Mouse (Mus musculus) heart, postnatal 4 days (tissue): ENCODE data around the gene Bnc2. TPM values are rescaled to one million over a fixed set of nuclear protein-coding genes. Genes with fewer than 3 reads are reported as not detected.

Source experiments
- DNase-seq: peaks from one replicate; pipeline ENCODE4 v3.0.0; 2021
- total RNA-seq, 2 experiments: library from RNA; stranded (reverse); gene quantifications; 2 replicates each; pipeline ENCODE4 v1.2.3; 2021

The Bnc2 gene
- total RNA-seq, 2 experiments from 2014 or later = 3.0 to 3.4 TPM

DNA sequence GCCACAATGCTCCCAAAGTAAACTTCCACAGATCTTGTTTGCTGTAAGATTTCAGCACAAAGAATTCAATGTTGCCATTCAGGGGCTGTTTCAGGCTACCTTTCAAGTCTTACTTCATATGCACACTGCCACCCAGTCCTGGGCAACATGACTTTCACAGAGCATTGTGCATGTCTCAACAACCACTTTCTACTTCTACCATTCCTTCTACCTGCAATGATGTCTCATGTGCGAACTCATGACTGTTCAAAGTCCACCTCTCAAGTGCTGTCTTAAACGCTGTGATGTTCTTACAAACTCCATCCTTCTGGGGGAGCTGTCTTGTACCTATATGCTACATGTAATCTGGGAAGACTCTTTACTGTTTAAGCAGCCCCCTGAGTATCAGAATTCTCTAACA is 363.7 kb downstream of the Bnc2 start:
- DNase-seq = no peak

DNA sequence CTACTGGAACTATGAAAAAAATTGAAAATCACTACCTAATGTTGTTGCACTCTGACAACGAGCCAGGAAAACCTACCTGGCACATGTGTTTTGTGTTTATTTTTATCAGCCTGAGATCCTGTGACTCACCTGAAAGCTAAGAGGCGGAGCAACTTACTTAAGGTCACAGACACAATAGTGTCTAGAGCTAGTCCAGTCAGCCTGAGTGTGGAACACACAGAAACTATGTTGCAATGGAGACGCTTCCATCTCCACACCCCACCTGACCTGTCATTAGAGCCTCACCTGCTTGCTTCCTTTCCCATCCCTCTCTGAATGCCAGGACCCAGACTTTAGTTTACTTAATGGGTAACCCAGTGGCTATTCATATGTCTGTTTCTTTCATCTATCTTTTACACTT is 364.2 kb downstream of the Bnc2 start:
- DNase-seq = no peak

DNA sequence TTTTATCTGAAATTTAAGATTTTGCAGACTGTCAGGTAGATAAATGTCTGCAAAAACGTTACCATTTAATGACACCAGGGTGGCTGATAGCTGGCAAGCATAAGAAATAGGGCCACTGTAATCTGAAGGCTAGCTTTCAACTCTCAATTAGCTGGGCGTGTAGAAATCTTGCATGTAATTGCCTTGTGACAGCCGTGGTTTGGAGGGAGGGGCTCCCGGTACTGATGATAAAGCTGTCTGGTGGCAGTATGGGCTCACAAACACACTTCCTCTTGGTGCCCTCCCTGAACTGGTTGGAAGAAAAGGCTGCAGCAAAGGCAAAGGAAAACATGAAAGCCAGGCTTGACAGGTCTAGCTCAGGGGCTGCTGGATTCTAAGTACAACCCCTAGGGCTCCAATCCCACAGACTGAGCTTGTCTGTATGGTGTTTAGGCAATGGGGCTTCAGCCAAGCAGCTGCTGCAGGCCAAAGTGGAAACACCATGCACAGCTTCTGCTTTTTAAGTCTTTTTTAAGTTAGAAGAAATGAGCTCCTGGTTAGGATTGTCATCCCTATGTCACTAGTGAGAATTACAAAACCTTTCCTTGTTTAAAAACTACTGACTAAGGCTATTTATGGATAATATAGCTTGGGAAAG is 366.7 kb downstream of the Bnc2 start:
- no peak for DNase-seq

DNA sequence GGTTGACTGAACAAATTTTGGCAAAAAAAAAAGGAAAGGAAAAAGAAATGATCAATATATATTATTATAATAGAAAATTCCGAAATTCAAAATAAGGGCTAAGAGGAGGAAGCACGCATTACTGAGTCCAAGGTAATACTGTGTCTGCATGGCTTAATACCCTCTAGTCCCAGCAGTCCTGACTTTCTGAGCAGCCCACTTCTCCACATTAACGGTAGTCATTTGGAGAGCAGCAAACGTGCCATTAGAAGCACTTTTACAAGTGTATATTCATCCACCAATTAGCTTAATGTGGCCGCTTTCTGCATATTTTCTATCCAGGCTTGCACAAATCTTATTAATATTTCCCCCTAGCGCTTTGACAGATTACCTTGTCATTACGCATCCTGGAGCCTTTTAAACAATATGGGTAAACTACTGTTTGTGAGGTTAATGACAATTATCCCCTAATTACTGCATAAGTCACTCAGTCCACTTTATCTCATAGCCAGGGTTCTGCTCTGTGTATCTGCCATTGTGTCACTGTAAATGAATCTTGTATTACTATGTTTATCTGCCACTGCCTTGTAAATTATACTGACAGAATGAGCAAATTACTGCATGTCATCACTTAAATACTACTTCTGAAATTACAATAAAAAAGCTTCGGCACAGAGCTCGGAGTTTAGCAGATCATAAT is 368.0 kb downstream of the Bnc2 start:
- DNase-seq = no peak

DNA sequence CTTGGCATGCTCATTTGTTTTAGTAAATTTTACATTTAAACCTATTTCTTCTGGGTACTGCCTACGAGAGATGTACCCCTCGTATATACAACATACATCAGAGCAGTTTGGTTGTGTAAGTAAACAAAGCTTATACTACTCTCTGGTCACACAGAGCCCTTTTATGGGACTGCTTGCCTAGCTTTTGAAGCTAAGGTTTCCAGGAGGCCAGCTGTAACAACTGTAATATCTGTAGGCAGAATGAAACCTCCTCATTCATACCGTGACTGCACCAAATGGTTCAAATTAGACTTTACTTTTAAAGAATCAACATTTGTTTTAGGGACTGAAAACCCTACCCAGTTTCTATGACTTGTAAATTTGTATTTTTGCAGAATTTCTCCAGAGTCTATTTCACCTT is 372.1 kb downstream of the Bnc2 start:
- DNase-seq = no peak

DNA sequence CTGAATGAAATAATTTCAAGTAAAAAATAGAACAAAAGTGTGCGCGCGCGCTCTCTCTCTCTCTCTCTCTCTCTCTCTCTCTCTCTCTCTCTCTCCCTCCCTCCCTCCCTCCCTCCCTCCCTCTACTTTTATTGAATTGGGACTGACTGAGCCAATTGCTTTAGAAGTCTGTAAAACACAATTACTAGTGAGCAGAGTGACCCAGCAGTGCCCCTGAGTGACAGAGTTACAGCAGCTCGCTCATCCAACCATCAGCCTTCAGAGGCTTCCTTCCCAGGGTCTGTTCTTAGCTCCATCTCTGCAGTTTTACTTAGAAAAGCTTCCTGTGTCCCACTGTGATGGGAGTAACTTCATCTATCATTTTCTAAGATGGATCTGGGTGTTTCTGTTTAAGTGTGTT is 389.9 kb downstream of the Bnc2 start:
- DNase-seq = no peak

DNA sequence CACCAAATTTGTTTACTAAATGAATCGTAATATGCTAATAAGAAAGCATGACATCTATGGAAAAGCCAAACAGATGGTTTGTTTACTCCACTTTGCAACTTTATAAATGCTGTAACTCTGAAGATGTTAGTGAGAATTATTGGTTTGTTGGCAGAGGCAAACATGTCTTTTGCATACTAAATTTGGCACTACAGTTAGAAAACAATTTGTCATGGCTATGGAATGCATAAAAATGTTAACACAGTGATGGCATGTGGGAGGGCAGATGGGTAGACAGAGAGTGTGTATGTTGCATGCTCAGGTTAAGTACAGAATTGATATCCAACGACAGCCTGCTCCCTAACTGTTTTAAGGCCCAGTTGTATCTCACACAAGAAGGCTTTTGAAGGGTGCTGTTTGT is 392.4 kb downstream of the Bnc2 start:
- no peak for DNase-seq

DNA sequence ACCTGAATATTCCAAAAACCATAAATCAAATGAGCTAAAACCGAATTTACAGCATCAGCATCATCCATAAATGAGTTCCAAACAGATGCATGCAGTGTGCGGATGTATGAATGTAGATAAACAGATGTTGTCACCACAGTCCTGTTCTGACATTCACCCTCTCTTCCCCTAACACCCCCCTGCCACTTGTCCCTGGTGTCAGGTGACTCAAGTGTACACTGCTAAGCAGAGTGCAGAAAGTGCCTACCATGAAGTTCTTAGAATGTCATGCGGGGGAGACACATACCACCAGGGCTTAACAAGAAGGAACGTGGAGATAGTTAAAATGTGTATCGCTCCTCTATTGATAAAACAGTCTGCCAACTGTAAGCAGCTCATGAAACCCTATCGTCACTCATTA is 396.9 kb downstream of the Bnc2 start:
- DNase-seq = no peak

DNA sequence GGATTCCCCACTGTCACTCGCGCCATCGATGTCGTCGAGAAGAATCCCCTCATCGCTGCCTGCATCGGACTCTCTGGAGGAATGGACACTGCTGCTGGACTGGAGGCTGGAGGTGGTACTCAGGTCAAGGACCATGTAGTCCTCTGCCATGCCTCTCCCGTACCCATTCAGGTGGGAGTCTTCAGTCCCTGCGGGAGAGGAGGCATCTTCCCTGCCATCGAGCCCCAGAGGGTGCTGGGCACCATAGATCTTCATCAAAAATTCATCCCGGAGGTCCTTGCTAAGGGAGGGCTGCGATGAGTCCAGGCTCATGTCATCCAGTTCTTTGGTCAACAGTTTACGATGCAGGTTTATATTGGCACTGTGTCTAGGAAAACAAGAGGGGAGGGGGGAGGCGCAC is 399.0 kb downstream of the Bnc2 start:
- DNase-seq = no peak

DNA sequence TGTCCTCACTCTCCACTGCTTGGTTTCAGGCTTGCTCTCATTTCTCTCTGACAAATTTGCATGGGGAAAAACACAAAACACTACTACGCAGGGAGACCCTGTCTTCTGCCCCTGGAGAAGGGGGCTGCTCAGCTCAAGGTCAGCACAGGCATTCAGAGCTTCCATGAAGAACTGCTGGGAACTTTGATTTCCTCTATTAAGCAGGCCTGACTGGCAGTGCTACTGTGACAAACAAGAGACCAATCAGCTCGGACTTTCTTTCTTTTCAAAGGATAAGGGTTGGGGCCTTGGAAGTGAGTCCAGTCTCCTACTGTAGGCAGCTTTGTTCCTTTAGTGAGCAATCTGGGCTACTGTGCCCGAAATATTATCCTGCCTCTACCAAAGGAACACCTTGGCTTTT is 400.9 kb downstream of the Bnc2 start:
- no peak for DNase-seq

DNA sequence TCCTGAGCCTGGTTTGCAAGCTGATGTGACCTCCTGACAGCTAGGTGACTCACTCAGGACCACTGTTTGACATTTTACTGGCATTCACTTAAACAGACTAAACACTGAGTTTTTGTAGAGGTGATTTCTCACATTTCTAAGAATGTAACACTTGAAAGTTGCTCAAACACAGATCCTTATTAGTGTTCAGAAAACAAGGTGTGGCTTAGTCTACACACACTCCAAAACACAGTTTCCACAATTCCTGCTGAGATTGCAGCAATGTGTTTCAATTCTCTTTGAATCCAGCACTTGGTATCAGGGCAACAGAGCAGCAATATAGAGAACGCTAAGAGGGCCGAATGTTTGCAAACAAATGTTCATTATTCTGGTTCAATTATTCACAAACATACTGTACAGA is 402.2 kb downstream of the Bnc2 start:
- no peak for DNase-seq

DNA sequence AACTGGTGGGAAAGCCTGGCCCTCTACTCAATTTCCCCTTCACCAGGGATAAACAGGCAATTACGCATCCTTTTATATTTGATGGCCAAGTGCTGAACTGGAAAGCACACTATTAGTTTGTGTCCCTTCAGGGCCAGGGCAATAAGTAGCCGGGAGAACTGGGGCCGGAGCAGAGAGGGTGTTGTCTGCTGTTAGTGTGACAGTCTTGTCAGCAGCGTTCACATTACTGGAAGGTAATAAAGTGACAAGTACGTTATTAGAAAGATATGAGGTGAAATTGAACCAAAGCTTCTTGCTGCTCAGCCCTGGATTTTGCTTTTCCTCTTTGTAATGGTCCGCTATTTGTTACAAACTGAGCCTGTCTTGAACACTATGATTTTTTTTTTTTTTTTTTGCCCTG is 405.2 kb downstream of the Bnc2 start:
- DNase-seq = no peak

DNA sequence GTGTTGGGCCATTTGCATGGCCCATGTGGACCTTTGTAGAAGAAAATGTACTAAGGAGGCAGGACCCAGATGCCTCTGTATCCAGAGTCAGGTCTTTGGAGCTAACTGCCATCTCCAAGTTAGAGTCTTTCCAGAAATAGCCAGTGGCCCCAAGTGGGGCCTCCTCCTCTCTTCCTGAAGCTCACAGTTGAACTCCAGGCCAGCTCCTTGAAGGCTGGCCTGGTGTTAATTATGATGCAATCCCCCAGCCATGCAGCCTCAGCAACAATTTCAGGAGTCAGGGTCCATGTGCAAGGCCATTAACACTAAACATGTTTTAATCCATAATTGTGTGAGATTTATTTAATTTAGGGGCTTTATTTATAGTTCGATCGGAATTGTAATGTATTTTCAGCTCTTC is 427.7 kb downstream of the Bnc2 start:
- no peak for DNase-seq

DNA sequence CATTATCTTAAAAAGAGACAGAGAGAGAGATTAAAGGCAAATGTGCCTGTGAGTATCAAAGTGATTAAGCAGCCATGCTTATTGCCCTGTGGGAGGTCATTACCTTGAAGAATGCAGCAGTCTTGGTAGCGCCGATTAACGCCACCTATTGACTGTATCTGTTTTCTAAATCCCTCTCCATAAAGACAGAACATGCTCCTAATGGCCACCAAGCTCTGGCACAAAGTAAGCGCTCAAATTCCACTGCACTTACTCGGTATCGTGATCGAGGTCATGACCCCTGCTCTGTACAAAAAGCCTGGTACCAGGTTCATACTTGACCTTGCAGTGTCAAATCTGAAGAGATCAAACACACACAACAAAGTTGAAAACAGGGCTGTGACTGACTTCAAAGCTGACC is 442.7 kb downstream of the Bnc2 start:
- DNase-seq = no peak

DNA sequence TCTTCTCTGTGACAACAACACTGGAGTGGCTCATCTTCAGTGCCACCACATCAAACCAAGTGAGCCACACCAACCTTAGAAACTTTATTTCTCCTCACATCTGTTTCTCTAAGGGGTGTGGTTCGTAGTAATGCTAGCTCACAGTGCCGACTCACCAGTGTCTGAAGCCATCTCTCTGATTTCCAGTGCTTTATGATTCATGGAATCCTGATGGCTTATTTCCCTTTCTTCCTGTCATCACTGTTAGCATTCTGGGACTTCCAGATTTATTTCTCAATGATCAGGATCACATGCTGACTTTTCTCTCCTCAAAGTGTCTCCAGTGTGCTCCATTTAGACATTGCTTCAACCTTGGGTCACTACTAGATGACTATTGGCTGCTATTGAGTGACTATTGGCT is 443.8 kb downstream of the Bnc2 start:
- DNase-seq = no peak

DNA sequence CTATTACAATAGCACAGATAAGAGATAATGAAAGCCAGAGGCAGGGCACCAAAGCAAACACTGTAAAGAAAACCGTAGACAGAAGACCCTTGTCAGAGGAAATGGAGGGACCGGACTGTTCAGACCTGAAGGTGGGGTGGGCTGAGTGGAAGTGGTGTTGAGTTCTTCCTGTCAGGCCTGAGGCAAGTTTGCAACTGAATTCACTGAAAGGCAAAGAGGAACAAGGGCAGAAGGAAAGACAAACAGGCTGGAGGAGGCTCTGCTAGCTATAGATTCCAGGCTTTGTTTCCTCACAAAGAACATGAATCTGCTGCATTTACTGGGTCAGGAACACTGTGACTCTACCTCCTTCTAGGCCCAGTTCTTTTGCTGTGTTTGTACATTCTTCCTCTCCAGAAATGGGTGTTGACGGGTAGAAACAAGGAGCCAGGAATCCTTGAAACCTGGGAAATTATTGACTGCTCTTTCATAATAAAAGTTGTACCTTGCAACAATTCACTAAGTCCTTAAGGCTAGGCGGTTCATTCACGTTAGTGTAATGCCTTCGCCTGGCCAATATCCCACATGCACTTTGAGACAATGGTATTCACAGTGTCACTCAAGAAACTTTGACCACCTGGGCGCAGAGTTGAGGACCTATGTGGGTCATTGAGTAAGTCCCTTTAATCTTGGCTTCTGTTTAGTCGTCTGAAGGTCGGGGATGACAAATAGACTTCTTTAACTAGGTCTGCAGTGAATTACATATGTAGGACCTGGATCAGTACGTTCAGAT is 445.7 kb downstream of the Bnc2 start:
- no peak for DNase-seq

DNA sequence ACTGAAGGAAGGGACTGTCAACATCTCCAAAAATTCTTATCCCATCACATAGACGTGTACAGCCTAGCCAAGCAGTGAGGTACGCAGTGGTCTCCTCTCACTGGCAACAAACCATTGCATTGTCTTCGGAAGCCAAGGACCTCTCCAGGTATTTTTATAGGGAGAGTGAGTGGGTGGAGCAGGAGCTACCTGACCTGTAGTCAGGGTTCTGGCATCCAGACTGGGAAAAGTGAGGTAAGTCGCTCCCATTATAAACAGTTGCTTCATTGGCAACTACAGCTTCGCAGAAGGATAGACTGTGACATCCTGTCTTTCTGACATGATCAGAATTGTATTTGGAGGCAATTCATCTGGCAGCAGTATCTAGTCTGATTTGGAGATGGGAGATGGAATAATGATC is 446.5 kb downstream of the Bnc2 start:
- DNase-seq = no peak

Other genes starting within 250 kb of the Bnc2 start
- gene Cntln, start 209.0 kb upstream of the Bnc2 start, total RNA-seq = 1 to 10 TPM; 8.9 to 9.3 TPM